Mouse (Mus musculus) stomach, embryonic 14.5 days (tissue): Measurements from ENCODE around the gene Npnt. TPM values are rescaled to one million over a fixed set of nuclear protein-coding genes. Genes with fewer than 3 reads are reported as not detected.

Source experiments
- ATAC-seq: fragments of 200-750 bp; cut with Nextera tagmentation; 2 replicates; pipeline ENCODE4 v1.8.0; 2017; ENCODE audit warnings: low read depth, moderate TSS enrichment; ENCODE audit not compliant: insufficient number of reproducible peaks, insufficient read depth, low FRiP score
- H3K27ac ChIP-seq: fragments of 300-500 bp; sonication (generic); 2 replicates; pipeline ENCODE4 v1.5.1; 2014; ENCODE audit warnings: mild to moderate bottlenecking, low read length, moderate library complexity, mixed read lengths
- H3K27me3 ChIP-seq: fragments of 300-500 bp; sonication (generic); 2 replicates; pipeline ENCODE4 v1.6.1; 2014; ENCODE audit warnings: low read length, control low read depth, mixed read lengths; ENCODE audit not compliant: control insufficient read depth, insufficient read depth
- H3K36me3 ChIP-seq: fragments of 300-500 bp; sonication (generic); 2 replicates; pipeline ENCODE4 v1.6.1; 2014; ENCODE audit warnings: mild to moderate bottlenecking, control low read depth, low read length, moderate library complexity, mixed read lengths; ENCODE audit not compliant: control insufficient read depth, insufficient read depth
- H3K4me1 ChIP-seq: fragments of 300-500 bp; sonication (generic); 2 replicates; pipeline ENCODE4 v1.6.1; 2014; ENCODE audit warnings: low read length, control low read depth, mixed read lengths; ENCODE audit not compliant: control insufficient read depth, insufficient read depth
- H3K4me2 ChIP-seq: fragments of 300-500 bp; sonication (generic); replicated peaks from 2 replicates; pipeline ENCODE4 v1.6.1; 2014; ENCODE audit warnings: low read depth, low read length, control low read depth
- H3K4me3 ChIP-seq: fragments of 300-500 bp; sonication (generic); 2 replicates; pipeline ENCODE4 v1.5.1; 2014; ENCODE audit warnings: low read depth, low read length, control low read depth
- H3K9ac ChIP-seq: fragments of 300-500 bp; sonication (generic); replicated peaks from 2 replicates; pipeline ENCODE4 v1.6.1; 2014; ENCODE audit warnings: low read depth, mild to moderate bottlenecking, control low read depth, low read length, moderate library complexity, mixed read lengths
- H3K9me3 ChIP-seq: fragments of 300-500 bp; sonication (generic); 2 replicates; pipeline ENCODE4 v1.6.1; 2016; ENCODE audit warnings: low read depth, low read length, control low read depth; ENCODE audit not compliant: control insufficient read depth
- WGBS: fragments of 180-500 bp; shearing (Covaris S2); extraction: QIAGEN DNeasy Blood & Tissue Kit; methylation state at CpG from one replicate; pipeline ENCODE4 v1.1.7; 2014; 5-methylcytosine and 5-hydroxymethylcytosine counted together
- polyA plus RNA-seq: library from polyadenylated mRNA; unstranded; fragments of >200 nt; fragmentation: Nextera tagmentation; extraction: Ambion mirVana; gene quantifications from 2 replicates; pipeline ENCODE4 v1.2.1, GENCODE M21; 2014

Gene Npnt
- polyA plus RNA-seq, 1 experiment from 2014 or later = 51.8 TPM

GRCm38 (mm10) chr3:132944609-132945008 is 5.5 kb downstream of the Npnt start:
- WGBS = 48% methylated on average over 3 of the region's 3 CpGs
- no peaks in the 10 kb centered on the region for H3K9me3 ChIP-seq
- no peak overlapping the region for H3K4me3 ChIP-seq
- no peak overlapping the region for H3K4me2 ChIP-seq
- no peak overlapping the region for H3K27ac ChIP-seq
- H3K9ac ChIP-seq = no peak overlapping the region
- no peaks in the 10 kb centered on the region for H3K36me3 ChIP-seq
- ATAC-seq = no peak
- peaks cover 9% of the 10 kb centered on the region; the same call in 1 of the 2 replicates for H3K4me1 ChIP-seq
- no peaks in the 10 kb centered on the region for H3K27me3 ChIP-seq

DNA sequence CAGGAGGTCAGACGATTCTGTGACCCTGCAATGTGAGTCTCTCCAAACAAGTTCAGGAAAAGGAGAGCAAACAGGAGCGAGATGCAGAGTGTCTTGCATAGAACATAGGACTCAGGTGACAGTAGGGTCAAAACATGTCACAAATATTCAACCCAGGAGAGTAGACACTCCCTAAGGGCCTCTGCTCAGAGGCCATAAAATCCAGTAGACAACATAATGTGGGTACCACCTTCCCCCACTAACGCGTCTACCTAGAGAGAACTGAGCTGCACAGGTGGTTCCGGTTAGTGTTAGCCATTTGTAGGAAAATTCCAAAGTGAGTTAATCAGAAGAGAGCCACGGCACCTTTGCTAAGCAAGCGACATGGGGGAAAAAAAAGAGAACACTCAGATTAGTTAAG is 5.9 kb downstream of the Npnt start:
- H3K36me3 ChIP-seq = no peaks in the 10 kb centered on the region
- H3K4me2 ChIP-seq = no peak overlapping the region
- no peak overlapping the region for H3K9ac ChIP-seq
- no peaks in the 10 kb centered on the region for H3K9me3 ChIP-seq
- no peak overlapping the region for H3K4me3 ChIP-seq
- H3K27ac ChIP-seq = no peak overlapping the region
- ATAC-seq = no peak
- peaks cover 9% of the 10 kb centered on the region; the same call in 1 of the 2 replicates for H3K4me1 ChIP-seq
- no peaks in the 10 kb centered on the region for H3K27me3 ChIP-seq
- WGBS = 46% methylated on average over 7 of the region's 7 CpGs

- ATAC-seq = no peak
- Histone ChIP-seq H3K4me1 (peaks cover 8% of the 10 kb centered on the region; the same call in 1 of the 2 replicates), H3K9me3 (no peaks in the 10 kb centered on the region), H3K27ac (no peak overlapping the region), H3K36me3 (no peaks in the 10 kb centered on the region), H3K4me2 (no peak overlapping the region), H3K27me3 (no peaks in the 10 kb centered on the region), H3K4me3 (no peak overlapping the region), H3K9ac (no peak overlapping the region)
- WGBS = 92% methylated on average over 6 of the region's 6 CpGs
These were observed 7.3 kb downstream of the Npnt start for GRCm38 (mm10) chr3:132942778-132943177.

GRCm38 (mm10) chr3:132940181-132940990 is 9.7 kb downstream of the Npnt start:
- Histone ChIP-seq H3K27me3 (no peaks in the 10 kb centered on the region), H3K9ac (no peak overlapping the region), H3K9me3 (no peaks in the 10 kb centered on the region), H3K36me3 (no peaks in the 10 kb centered on the region), H3K4me3 (no peak overlapping the region), H3K4me1 (0 out of 2 replicates have a peak, but pooled peaks cover 3% of the 10 kb centered on the region), H3K4me2 (no peak overlapping the region), H3K27ac (no peak overlapping the region)
- no peak for ATAC-seq
- 84% methylated on average over 10 of the region's 10 CpGs for WGBS

DNA sequence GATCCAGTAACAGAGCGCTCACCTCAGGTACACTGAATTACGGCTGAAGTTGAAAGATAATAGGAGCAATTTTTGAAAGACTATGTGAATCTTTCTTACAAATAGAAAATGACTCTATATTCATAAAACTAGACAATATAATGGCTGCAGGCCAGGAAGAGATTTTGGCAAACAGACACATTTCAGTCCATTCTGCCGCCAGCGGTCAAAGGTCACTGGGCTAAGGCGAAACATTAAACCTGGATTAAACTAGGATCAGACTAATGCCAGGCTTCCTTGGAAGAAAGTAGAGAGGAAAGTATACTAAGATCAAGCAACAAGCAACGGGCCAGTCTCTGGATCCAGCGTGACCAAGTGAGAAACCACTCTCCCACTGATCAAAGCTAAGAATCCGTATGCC is 11.1 kb downstream of the Npnt start:
- no peak overlapping the region for H3K27ac ChIP-seq
- WGBS = 68% methylated on average over 8 of the region's 8 CpGs

GRCm38 (mm10) chr3:132934649-132935048 is 15.4 kb downstream of the Npnt start:
- Histone ChIP-seq H3K27ac (no peak overlapping the region), H3K4me1 (0 out of 2 replicates have a peak, but pooled peaks cover 5% of the 10 kb centered on the region), H3K36me3 (no peaks in the 10 kb centered on the region), H3K27me3 (no peaks in the 10 kb centered on the region), H3K9ac (no peak overlapping the region), H3K9me3 (no peaks in the 10 kb centered on the region), H3K4me2 (no peak overlapping the region), H3K4me3 (no peak overlapping the region)
- 62% methylated on average over 2 of the region's 2 CpGs for WGBS
- ATAC-seq = no peak

More for the DNA sequence above, 11.1 kb downstream of the Npnt start:
- 0 out of 2 replicates have a peak, but pooled peaks cover 6% of the 10 kb centered on the region for H3K4me1 ChIP-seq
- no peak overlapping the region for H3K4me3 ChIP-seq
- H3K9me3 ChIP-seq = no peaks in the 10 kb centered on the region
- no peak overlapping the region for H3K4me2 ChIP-seq
- ATAC-seq = no peak
- no peaks in the 10 kb centered on the region for H3K27me3 ChIP-seq
- H3K36me3 ChIP-seq = no peaks in the 10 kb centered on the region
- H3K9ac ChIP-seq = no peak overlapping the region

DNA sequence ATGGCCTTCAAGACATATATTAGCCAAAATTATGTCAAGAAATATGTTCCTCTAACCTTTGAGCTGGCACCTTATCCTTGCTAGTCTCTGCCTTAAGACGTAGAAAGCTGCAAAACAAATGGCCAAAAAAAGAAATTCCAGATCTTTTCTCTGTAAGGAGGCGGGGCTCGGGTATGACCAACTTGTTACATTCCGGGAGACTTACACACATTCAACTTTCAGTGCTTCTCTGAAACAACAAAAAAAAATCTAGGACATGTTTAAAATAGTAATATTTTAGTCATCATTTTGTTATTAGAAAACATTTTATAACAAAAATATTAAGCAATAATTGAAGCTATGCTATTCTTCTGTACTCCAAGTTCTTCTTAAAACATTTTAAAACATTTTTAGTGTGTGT is 18.6 kb downstream of the Npnt start:
- Histone ChIP-seq H3K4me1 (peaks cover 9% of the 10 kb centered on the region; the same call in 1 of the 2 replicates), H3K27me3 (no peaks in the 10 kb centered on the region), H3K4me2 (no peak overlapping the region), H3K4me3 (no peak overlapping the region), H3K27ac (no peak overlapping the region), H3K9ac (no peak overlapping the region), H3K36me3 (no peaks in the 10 kb centered on the region), H3K9me3 (no peaks in the 10 kb centered on the region)
- ATAC-seq = no peak
- 77% methylated on average over 4 of the region's 4 CpGs for WGBS

- Histone ChIP-seq H3K4me1 (peaks cover 9% of the 10 kb centered on the region; the same call in 1 of the 2 replicates), H3K9ac (no peak overlapping the region), H3K9me3 (no peaks in the 10 kb centered on the region), H3K27ac (no peak overlapping the region), H3K4me2 (no peak overlapping the region), H3K27me3 (no peaks in the 10 kb centered on the region), H3K4me3 (no peak overlapping the region), H3K36me3 (no peaks in the 10 kb centered on the region)
- ATAC-seq = no peak
- 6% methylated on average over 6 of the region's 6 CpGs for WGBS
These were observed 20.2 kb downstream of the Npnt start for GRCm38 (mm10) chr3:132929866-132930265.
